ENCODE assay signal across 28 mouse cellular contexts in genomic region chr16:29167051-29167450, GRCm38 (mm10). TPM values are rescaled to one million over a fixed set of nuclear protein-coding genes. Genes with fewer than 3 reads are reported as not detected.
A peak's percentile ranks its signal among the peaks of the same experiment; 100 is the strongest.
DNase-seq lines count a peak whose midpoint lies in the region; ATAC-seq and TF ChIP-seq lines count a peak whose summit lies in the region.
"Had no signal": no experiment of that assay in that cellular context is flagged by ENCODE, and none has a peak within 500 bp of the region (broad histone marks: within the 10 kb centered on the region; RNA-seq: fewer than 3 reads in every experiment).

No protein-coding gene starts in this region.

- H3K4me3 ChIP-seq in embryonic facial prominence, embryonic 11.5 days (ENCODE audit: low read depth, low read length), result no peak overlapping the region
- no peak overlapping the region for H3K4me3 ChIP-seq in embryonic facial prominence, embryonic 10.5 days
- no peak overlapping the region for H3K4me3 ChIP-seq in kidney, adult 2 months (ENCODE audit: insufficient read depth, low read depth, low read length)
- no peak overlapping the region for H3K4me3 ChIP-seq in kidney, embryonic 16.5 days (ENCODE audit: low read length)
- H3K4me3 ChIP-seq: embryonic facial prominence, embryonic 13.5 days; embryonic facial prominence, embryonic 15.5 days; erythroblast, embryonic 14.5 days; forebrain, embryonic 10.5 days; forebrain, embryonic 12.5 days had no signal

- no peak overlapping the region for H3K4me2 ChIP-seq in embryonic facial prominence, embryonic 11.5 days (ENCODE audit: low read depth, low read length)
- H3K4me2 ChIP-seq in kidney, embryonic 16.5 days (replicated peaks; ENCODE audit: low read depth, low read length), result no peak overlapping the region
- H3K4me2 ChIP-seq: embryonic facial prominence, embryonic 13.5 days; embryonic facial prominence, embryonic 15.5 days; forebrain, embryonic 12.5 days had no signal

- no peaks in the 10 kb centered on the region for H3K9me3 ChIP-seq in embryonic facial prominence, embryonic 11.5 days (replicated peaks; ENCODE audit: control insufficient read depth, low read length)
- no peaks in the 10 kb centered on the region for H3K9me3 ChIP-seq in embryonic facial prominence, embryonic 10.5 days
- no peaks in the 10 kb centered on the region for H3K9me3 ChIP-seq in kidney, embryonic 16.5 days (ENCODE audit: low read length)
- H3K9me3 ChIP-seq: embryonic facial prominence, embryonic 15.5 days; forebrain, embryonic 10.5 days; forebrain, embryonic 12.5 days had no signal

- WGBS in embryonic facial prominence, embryonic 11.5 days, result 52% methylated on average over 4 of the region's 4 CpGs
- WGBS in embryonic facial prominence, embryonic 10.5 days, result 48% methylated on average over 4 of the region's 4 CpGs
- WGBS in kidney, adult 2 months, result 60% methylated on average over 4 of the region's 4 CpGs
- 79% methylated on average over 4 of the region's 4 CpGs for WGBS in kidney, embryonic 16.5 days

- H3K9ac ChIP-seq in embryonic facial prominence, embryonic 11.5 days (replicated peaks; ENCODE audit: low read length), result no peak overlapping the region
- no peak overlapping the region for H3K9ac ChIP-seq in kidney, embryonic 16.5 days (replicated peaks; ENCODE audit: low read length)
- H3K9ac ChIP-seq: embryonic facial prominence, embryonic 13.5 days; embryonic facial prominence, embryonic 15.5 days; forebrain, embryonic 12.5 days had no signal

- peak; percentile 33 for DNase-seq in embryonic facial prominence, embryonic 11.5 days (ENCODE audit: low spot score)
- DNase-seq in embryonic facial prominence, embryonic 10.5 days (ENCODE audit: low spot score), result no peak
- DNase-seq in kidney, adult 2 months, result peak; percentile 18
- no peak for DNase-seq in kidney, adult 9 months
- DNase-seq in kidney, postnatal 25 days, result peak; percentile 2 to 40
- peak; percentile 53 for DNase-seq in retina, embryonic 14.5 days (ENCODE audit: low spot score)
- DNase-seq in embryo, embryonic 11 days, result no peak
- DNase-seq: adrenal gland, adult 8-10 months; adrenal gland, postnatal 14 days; adrenal gland, postnatal 36 days; B cell, adult 2 months; cerebellum, adult 11-12 months; cerebellum, adult 2 months; cerebellum, adult 9-10 months; cerebellum, postnatal 25 days had no signal

- no peaks in the 10 kb centered on the region for H3K36me3 ChIP-seq in embryonic facial prominence, embryonic 11.5 days (replicated peaks; ENCODE audit: control insufficient read depth, insufficient read depth, low read depth, low read length)
- no peaks in the 10 kb centered on the region for H3K36me3 ChIP-seq in embryonic facial prominence, embryonic 10.5 days (replicated peaks)
- no peaks in the 10 kb centered on the region for H3K36me3 ChIP-seq in kidney, adult 2 months (ENCODE audit: control insufficient read depth, insufficient read depth, low read length)
- no peaks in the 10 kb centered on the region for H3K36me3 ChIP-seq in kidney, embryonic 16.5 days (ENCODE audit: insufficient read depth, low read length)
- H3K36me3 ChIP-seq: embryonic facial prominence, embryonic 13.5 days; embryonic facial prominence, embryonic 15.5 days; forebrain, embryonic 10.5 days; forebrain, embryonic 12.5 days; G1E had no signal

- no peak for TF ChIP-seq CTCF in kidney, adult 2 months (conservative IDR thresholded peaks at IDR 0.05; ENCODE audit: insufficient read depth, insufficient read length, low read depth, low read length)

- H3K4me1 ChIP-seq in embryonic facial prominence, embryonic 11.5 days (ENCODE audit: control insufficient read depth, insufficient read depth, low read length), result no peaks in the 10 kb centered on the region
- no peaks in the 10 kb centered on the region for H3K4me1 ChIP-seq in embryonic facial prominence, embryonic 10.5 days
- H3K4me1 ChIP-seq in kidney, adult 2 months (ENCODE audit: control insufficient read depth, insufficient read depth, low read length), result no peaks in the 10 kb centered on the region
- no peaks in the 10 kb centered on the region for H3K4me1 ChIP-seq in kidney, embryonic 16.5 days (ENCODE audit: insufficient read depth, low read length)
- H3K4me1 ChIP-seq: embryonic facial prominence, embryonic 13.5 days; embryonic facial prominence, embryonic 15.5 days; forebrain, embryonic 12.5 days had no signal

- no peak for ATAC-seq in embryonic facial prominence, embryonic 11.5 days (replicated peaks; ENCODE audit: insufficient number of reproducible peaks, low FRiP score, low TSS enrichment, low read depth)
- ATAC-seq in kidney, embryonic 16.5 days (ENCODE audit: low FRiP score, low TSS enrichment), result no peak
- ATAC-seq: activated CD4-positive, CD25-positive, alpha-beta regulatory T cell, adult 4 months; CD4-positive, CD25-positive, alpha-beta regulatory T cell, adult 4 months; forebrain, embryonic 14.5 days; forebrain, embryonic 16.5 days; Patski had no signal

- H3K27ac ChIP-seq in embryonic facial prominence, embryonic 11.5 days (replicated peaks; ENCODE audit: low read depth, low read length), result no peak overlapping the region
- no peak overlapping the region for H3K27ac ChIP-seq in embryonic facial prominence, embryonic 10.5 days (replicated peaks)
- H3K27ac ChIP-seq in kidney, adult 2 months (ENCODE audit: insufficient read depth, low read depth, low read length), result no peak overlapping the region
- H3K27ac ChIP-seq in kidney, embryonic 16.5 days (ENCODE audit: low read length), result no peak overlapping the region
- H3K27ac ChIP-seq: embryonic facial prominence, embryonic 13.5 days; embryonic facial prominence, embryonic 15.5 days; forebrain, embryonic 10.5 days; forebrain, embryonic 12.5 days had no signal

- TF ChIP-seq POLR2A in kidney, adult 2 months (IDR thresholded peaks at IDR 0.05; ENCODE audit: low read depth, low read length), result no peak

- H3K27me3 ChIP-seq in embryonic facial prominence, embryonic 11.5 days (ENCODE audit: control insufficient read depth, insufficient read depth, low read length), result no peaks in the 10 kb centered on the region
- H3K27me3 ChIP-seq in embryonic facial prominence, embryonic 10.5 days (replicated peaks; ENCODE audit: low read depth, poor library complexity, severe bottlenecking), result no peaks in the 10 kb centered on the region
- H3K27me3 ChIP-seq in kidney, adult 2 months (replicated peaks; ENCODE audit: control insufficient read depth, insufficient read depth, low read length), result no peaks in the 10 kb centered on the region
- H3K27me3 ChIP-seq in kidney, embryonic 16.5 days (ENCODE audit: insufficient read depth, low read length), result no peaks in the 10 kb centered on the region
- H3K27me3 ChIP-seq: CH12.LX; embryonic facial prominence, embryonic 13.5 days; embryonic facial prominence, embryonic 15.5 days; forebrain, embryonic 12.5 days had no signal

RNA-seq across cellular contexts. Expression of gene Hrasls, which starts 42.4 kb away (rescaled TPM):
- 1.4 and 1.9 TPM in 2 replicates for polyA plus RNA-seq in embryonic facial prominence, embryonic 11.5 days (2014; fragmentation: Nextera tagmentation; extraction: Ambion mirVana)
- 0.92 and 1.5 TPM in 2 replicates for polyA plus RNA-seq in embryonic facial prominence, embryonic 10.5 days (2016; fragmentation: Nextera tagmentation; extraction: Ambion mirVana)
- polyA plus RNA-seq in kidney, adult 2 months (2012; rRNA removed), result 2.2 and 2.9 TPM in 2 replicates
- polyA plus RNA-seq in kidney, embryonic 16.5 days (2015; fragmentation: Nextera tagmentation; extraction: Ambion mirVana), result 0.14 and 0.28 TPM in 2 replicates
- polyA plus RNA-seq: activated CD4-positive, CD25-positive, alpha-beta regulatory T cell, adult 4 months; CD4-positive, CD25-positive, alpha-beta regulatory T cell, adult 4 months; erythroblast, embryonic 14.5 days; G1E; Patski had no signal

Comparison
In these comparisons a context has a peak if more than half of its experiments do, and no peak if none do; other contexts are left out.
1. DNase-seq: peak in embryonic facial prominence, embryonic 11.5 days (single experiment), kidney, adult 2 months (single experiment), kidney, postnatal 25 days (2 of 2) and retina, embryonic 14.5 days (single experiment); none in embryonic facial prominence, embryonic 10.5 days (single experiment), kidney, adult 9 months (single experiment) and embryo, embryonic 11 days (single experiment).